Mouse (Mus musculus): ENCODE data around the gene Lipt1. TPM values are rescaled to one million over a fixed set of nuclear protein-coding genes. Genes with fewer than 3 reads are reported as not detected.

Lipt1 gene
- polyA plus RNA-seq (2016; fragmentation: Nextera tagmentation; extraction: Ambion mirVana) = 8.5 and 9.1 TPM in 2 replicates

GRCm38 (mm10) chr1:37871704-37872103 lies at the start of gene Lipt1:
Gene Lipt1 (plus strand): TSS chr1:37871738.
- Histone ChIP-seq H3K4me3 (peak within 1 kb of the TSS; percentile 47), H3K27me3 (no peaks in the 10 kb centered on the region), H3K4me1 (no peaks in the 10 kb centered on the region), H3K9me3 (peaks cover 10% of the 10 kb centered on the region), H3K27ac (peak within 1 kb of the TSS; percentile 63), H3K36me3 (peaks cover 18% of the 10 kb centered on the region), H3K4me2 (replicated peaks) (peak within 1 kb of the TSS; percentile 52), H3K9ac (peak within 1 kb of the TSS; percentile 41; the same call in 1 of the 2 replicates)
- 10% methylated on average over 7 of the region's 7 CpGs for WGBS
- ATAC-seq (ENCODE audit: insufficient number of reproducible peaks, insufficient read depth, low FRiP score, low TSS enrichment) = no peak

- WGBS = 81% methylated on average over 2 of the region's 2 CpGs
These were observed 39.9 kb upstream of the Lipt1 start for GRCm38 (mm10) chr1:37831681-37832080.

GRCm38 (mm10) chr1:37846878-37847277 lies 24.7 kb upstream of the Lipt1 start:
- WGBS = 80% methylated on average over 8 of the region's 8 CpGs
- Histone ChIP-seq H3K9me3 (no peaks in the 10 kb centered on the region), H3K27ac (no peak overlapping the region), H3K4me3 (no peak overlapping the region), H3K9ac (no peak overlapping the region), H3K27me3 (no peaks in the 10 kb centered on the region), H3K4me1 (no peaks in the 10 kb centered on the region), H3K36me3 (no peaks in the 10 kb centered on the region), H3K4me2 (replicated peaks) (no peak overlapping the region)
- no peak for ATAC-seq (ENCODE audit: insufficient number of reproducible peaks, insufficient read depth, low FRiP score, low TSS enrichment)

More at GRCm38 (mm10) chr1:37831681-37832080, 39.9 kb upstream of the Lipt1 start:
- Histone ChIP-seq H3K27ac (no peak overlapping the region), H3K4me2 (replicated peaks) (no peak overlapping the region), H3K4me3 (no peak overlapping the region), H3K36me3 (peaks cover 2% of the 10 kb centered on the region), H3K27me3 (no peaks in the 10 kb centered on the region), H3K9me3 (no peaks in the 10 kb centered on the region), H3K4me1 (no peaks in the 10 kb centered on the region), H3K9ac (no peak overlapping the region)
- no peak for ATAC-seq (ENCODE audit: insufficient number of reproducible peaks, insufficient read depth, low FRiP score, low TSS enrichment)

GRCm38 (mm10) chr1:37850696-37851095 lies 20.8 kb upstream of the Lipt1 start:
- H3K4me3 ChIP-seq = no peak overlapping the region
- no peaks in the 10 kb centered on the region for H3K27me3 ChIP-seq
- no peaks in the 10 kb centered on the region for H3K9me3 ChIP-seq
- WGBS = 63% methylated on average over 2 of the region's 2 CpGs
- ATAC-seq (ENCODE audit: insufficient number of reproducible peaks, insufficient read depth, low FRiP score, low TSS enrichment) = no peak
- H3K9ac ChIP-seq = no peak overlapping the region
- no peaks in the 10 kb centered on the region for H3K36me3 ChIP-seq
- no peak overlapping the region for H3K4me2 ChIP-seq (replicated peaks)
- H3K27ac ChIP-seq = no peak overlapping the region
- no peaks in the 10 kb centered on the region for H3K4me1 ChIP-seq

- ATAC-seq (ENCODE audit: insufficient number of reproducible peaks, insufficient read depth, low FRiP score, low TSS enrichment) = peak; percentile 99
- Histone ChIP-seq H3K4me3 (peak overlapping the region; percentile 64), H3K9ac (peak overlapping the region; percentile 69), H3K27me3 (no peaks in the 10 kb centered on the region), H3K36me3 (no peaks in the 10 kb centered on the region), H3K9me3 (no peaks in the 10 kb centered on the region), H3K27ac (peak overlapping the region; percentile 80), H3K4me1 (peaks cover 5% of the 10 kb centered on the region; the same call in 1 of the 2 replicates), H3K4me2 (replicated peaks) (peak overlapping the region; percentile 69)
- 1% methylated on average over 82 of the region's 90 CpGs for WGBS
These were observed 6.8 kb upstream of the Lipt1 start for GRCm38 (mm10) chr1:37864511-37865400.

GRCm38 (mm10) chr1:37865401-37866215 lies 5.9 kb upstream of the Lipt1 start:
- ATAC-seq (ENCODE audit: insufficient number of reproducible peaks, insufficient read depth, low FRiP score, low TSS enrichment) = no peak
- Histone ChIP-seq H3K9ac (peak overlapping the region; percentile 69), H3K36me3 (no peaks in the 10 kb centered on the region), H3K27ac (peak overlapping the region; percentile 80), H3K27me3 (no peaks in the 10 kb centered on the region), H3K4me3 (peak overlapping the region; percentile 64), H3K9me3 (no peaks in the 10 kb centered on the region), H3K4me2 (replicated peaks) (peak overlapping the region; percentile 69), H3K4me1 (peaks cover 5% of the 10 kb centered on the region; the same call in 1 of the 2 replicates)
- WGBS = 12% methylated on average over 23 of the region's 23 CpGs

GRCm38 (mm10) chr1:37866286-37866685 lies 5.3 kb upstream of the Lipt1 start, which contains the start of gene Tsga10:
Gene Tsga10 (minus strand): TSS chr1:37866429.
- Histone ChIP-seq H3K27ac (peak within 1 kb of the TSS; percentile 80), H3K9ac (peak within 1 kb of the TSS; percentile 69), H3K4me2 (replicated peaks) (peak within 1 kb of the TSS; percentile 69), H3K27me3 (no peaks in the 10 kb centered on the region), H3K4me1 (peaks cover 5% of the 10 kb centered on the region; the same call in 1 of the 2 replicates), H3K4me3 (peak within 1 kb of the TSS; percentile 64), H3K9me3 (no peaks in the 10 kb centered on the region), H3K36me3 (no peaks in the 10 kb centered on the region)
- ATAC-seq (ENCODE audit: insufficient number of reproducible peaks, insufficient read depth, low FRiP score, low TSS enrichment) = no peak
- WGBS = 82% methylated on average over 6 of the region's 6 CpGs

DNA sequence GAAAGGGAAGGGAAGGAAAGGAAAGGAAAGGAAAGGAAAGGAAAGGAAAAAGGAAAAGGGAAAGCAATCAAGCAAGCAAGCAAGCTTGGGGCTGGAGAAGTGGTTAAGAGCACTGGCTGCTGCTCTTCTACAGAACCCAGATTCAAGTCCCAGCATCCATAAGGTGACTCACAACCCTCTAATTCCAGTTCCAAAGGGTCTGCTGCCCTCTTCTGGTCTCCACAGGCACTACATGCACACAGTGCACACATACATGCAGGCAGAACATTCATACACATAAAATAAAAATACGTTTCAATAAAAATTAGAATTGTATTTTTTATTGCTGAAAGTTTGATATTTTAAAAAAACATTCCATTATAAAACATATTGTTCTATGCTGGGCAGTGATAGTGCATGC lies 4.5 kb upstream of the Lipt1 start:
- Histone ChIP-seq H3K27ac (no peak overlapping the region), H3K9me3 (no peaks in the 10 kb centered on the region), H3K9ac (no peak overlapping the region), H3K4me1 (peaks cover 5% of the 10 kb centered on the region; the same call in 1 of the 2 replicates), H3K36me3 (no peaks in the 10 kb centered on the region), H3K27me3 (no peaks in the 10 kb centered on the region), H3K4me3 (no peak overlapping the region), H3K4me2 (replicated peaks) (no peak overlapping the region)
- WGBS = 76% methylated on average over 1 of the region's 1 CpGs
- no peak for ATAC-seq (ENCODE audit: insufficient number of reproducible peaks, insufficient read depth, low FRiP score, low TSS enrichment)

GRCm38 (mm10) chr1:37867684-37868322 lies 3.7 kb upstream of the Lipt1 start:
- no peak overlapping the region for H3K4me2 ChIP-seq (replicated peaks)
- peaks cover 5% of the 10 kb centered on the region; the same call in 1 of the 2 replicates for H3K4me1 ChIP-seq
- H3K9me3 ChIP-seq = no peaks in the 10 kb centered on the region
- no peak overlapping the region for H3K9ac ChIP-seq
- no peak overlapping the region for H3K4me3 ChIP-seq
- no peaks in the 10 kb centered on the region for H3K36me3 ChIP-seq
- WGBS = 72% methylated on average over 10 of the region's 10 CpGs
- ATAC-seq (ENCODE audit: insufficient number of reproducible peaks, insufficient read depth, low FRiP score, low TSS enrichment) = no peak
- no peak overlapping the region for H3K27ac ChIP-seq
- no peaks in the 10 kb centered on the region for H3K27me3 ChIP-seq

DNA sequence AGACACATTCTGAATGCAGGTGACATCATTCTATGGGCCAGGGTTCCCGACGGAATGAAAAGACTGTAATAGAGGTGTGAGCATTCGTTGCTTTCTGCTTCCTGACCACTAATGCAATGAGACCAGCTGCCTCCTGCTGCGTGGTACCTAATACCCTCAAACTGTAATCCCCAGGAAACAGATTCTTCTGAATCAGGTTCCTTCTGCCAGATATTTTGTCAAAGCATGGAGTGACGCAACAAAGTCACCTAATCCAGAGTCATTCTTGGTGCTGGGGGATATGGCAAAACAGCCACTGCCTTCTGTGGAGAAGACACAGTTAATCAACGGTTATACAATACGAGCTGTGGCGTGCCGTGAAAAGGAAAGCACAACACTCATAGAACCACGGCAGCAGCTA lies 2.9 kb upstream of the Lipt1 start:
- no peaks in the 10 kb centered on the region for H3K9me3 ChIP-seq
- H3K4me1 ChIP-seq = peaks cover 5% of the 10 kb centered on the region; the same call in 1 of the 2 replicates
- no peak overlapping the region for H3K4me3 ChIP-seq
- no peaks in the 10 kb centered on the region for H3K36me3 ChIP-seq
- H3K27me3 ChIP-seq = no peaks in the 10 kb centered on the region
- ATAC-seq (ENCODE audit: insufficient number of reproducible peaks, insufficient read depth, low FRiP score, low TSS enrichment) = no peak
- 64% methylated on average over 10 of the region's 10 CpGs for WGBS
- no peak overlapping the region for H3K4me2 ChIP-seq (replicated peaks)
- no peak overlapping the region for H3K27ac ChIP-seq
- no peak overlapping the region for H3K9ac ChIP-seq

- 41% methylated on average over 2 of the region's 2 CpGs for WGBS
These were observed 2.2 kb upstream of the Lipt1 start for GRCm38 (mm10) chr1:37869362-37869761.

More at GRCm38 (mm10) chr1:37869362-37869761, 2.2 kb upstream of the Lipt1 start:
- ATAC-seq (ENCODE audit: insufficient number of reproducible peaks, insufficient read depth, low FRiP score, low TSS enrichment) = no peak
- Histone ChIP-seq H3K27me3 (no peaks in the 10 kb centered on the region), H3K4me1 (peaks cover 5% of the 10 kb centered on the region; the same call in 1 of the 2 replicates), H3K9me3 (no peaks in the 10 kb centered on the region), H3K27ac (no peak overlapping the region), H3K4me3 (no peak overlapping the region), H3K36me3 (no peaks in the 10 kb centered on the region), H3K9ac (no peak overlapping the region), H3K4me2 (replicated peaks) (no peak overlapping the region)
